Mouse (Mus musculus) gastrocnemius, postnatal 36 days (tissue): Measurements from ENCODE around the gene Zc3h6. TPM values are rescaled to one million over a fixed set of nuclear protein-coding genes. Genes with fewer than 3 reads are reported as not detected.

Experiments
- DNase-seq, 2 experiments: peaks; one replicate each; pipeline ENCODE4 v3.0.0; 2022
- intact Hi-C: fragments of 180-260 bp; cut with DNase I; formaldehyde crosslinking; loops from one replicate; pipeline ENCODE4 v1.15.1; 2025
- total RNA-seq, 2 experiments: library from RNA; stranded (reverse); gene quantifications; 2 replicates each; pipeline ENCODE4 v1.2.3; 2021

Zc3h6 gene
- total RNA-seq, 2 experiments from 2014 or later: 5.0 to 7.6 TPM

DNA sequence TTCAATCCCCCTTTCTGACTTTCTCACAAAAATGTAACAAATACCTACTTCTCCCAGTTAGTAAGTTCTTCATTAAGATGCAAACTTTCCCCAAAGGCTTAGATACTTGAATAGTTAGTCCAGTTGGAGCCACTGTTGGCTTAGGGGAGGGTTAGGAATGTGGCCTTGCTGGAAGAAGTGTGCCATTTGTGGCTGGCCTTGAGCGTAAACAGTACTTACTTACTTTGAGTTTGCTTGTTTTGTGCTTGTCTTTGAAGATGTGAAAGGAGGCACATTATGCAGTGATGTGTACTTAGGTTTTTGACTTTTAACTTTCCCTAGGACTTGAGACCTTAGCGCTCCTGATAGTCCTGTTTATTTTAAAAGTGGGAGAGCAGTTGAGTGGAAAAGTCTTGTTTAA, 52.9 kb downstream of the Zc3h6 start:
- intact Hi-C loops: no loop called here

DNA sequence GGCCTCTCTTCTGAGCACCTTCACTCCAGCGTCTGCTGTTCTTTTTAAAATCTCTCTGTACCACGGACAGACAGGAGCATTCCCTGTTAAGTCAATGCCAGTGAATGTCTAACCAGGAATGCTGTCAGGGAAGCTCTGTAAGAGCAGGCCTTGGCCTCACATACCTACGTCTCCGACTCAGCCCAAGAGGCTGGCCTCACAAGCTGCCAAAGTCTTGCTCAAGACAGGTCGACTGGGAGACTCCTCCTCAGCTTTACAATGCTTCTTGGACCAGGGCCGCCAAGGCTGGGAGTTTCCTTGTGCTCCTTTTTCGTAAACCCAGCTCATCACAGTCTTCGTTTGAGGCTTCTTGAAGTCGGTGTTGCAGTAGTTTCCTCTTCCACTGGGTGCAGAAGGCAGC, 57.6 kb downstream of the Zc3h6 start:
- intact Hi-C loops: no loop called here
- no peak for DNase-seq

More for the DNA sequence above, 52.9 kb downstream of the Zc3h6 start:
- DNase-seq: no peak

DNA sequence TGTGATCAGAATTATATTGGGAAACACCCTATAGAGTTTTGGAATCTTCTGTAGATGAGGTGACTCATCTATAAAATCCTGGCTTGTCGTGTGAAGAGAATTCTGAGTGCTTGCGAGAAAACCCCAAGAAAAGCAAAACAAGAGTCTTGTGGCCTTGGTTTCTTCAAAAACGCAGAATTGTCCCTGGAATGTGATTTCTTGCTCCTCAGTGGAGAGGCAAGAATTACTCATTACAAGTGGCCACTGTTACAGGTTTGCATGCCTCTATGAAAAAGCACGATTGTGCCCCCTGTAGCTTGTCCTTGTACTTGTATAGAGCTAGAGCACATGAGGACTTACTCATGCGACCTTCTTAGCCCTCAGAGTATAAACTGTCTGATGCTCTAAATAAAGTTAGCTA, 68.2 kb downstream of the Zc3h6 start:
- DNase-seq: no peak
- intact Hi-C loops: no loop called here

DNA sequence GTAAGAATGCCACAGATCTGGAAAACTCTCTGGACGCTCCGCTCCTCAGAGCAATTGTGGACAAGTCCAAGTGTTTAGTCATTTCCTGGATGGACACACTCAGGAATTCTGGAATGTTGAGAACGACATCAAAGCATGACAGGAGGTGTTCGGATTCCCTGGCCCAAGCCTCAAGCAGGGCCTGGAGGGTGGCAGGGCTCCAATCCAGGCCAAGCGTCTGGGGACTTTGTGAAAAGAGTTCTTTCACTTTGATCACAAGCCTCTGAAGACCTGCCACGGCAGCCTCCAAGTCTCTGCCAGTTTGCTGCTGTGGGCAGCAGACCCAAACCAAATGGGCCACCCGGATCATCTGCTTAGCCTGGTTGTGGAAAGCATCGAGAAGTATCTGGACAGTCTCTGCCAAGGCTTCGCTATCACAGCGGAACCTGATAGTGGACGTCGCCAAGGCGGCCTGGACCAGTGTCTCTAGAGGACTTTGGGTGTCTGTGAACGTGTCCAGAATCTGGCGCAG, 71.3 kb downstream of the Zc3h6 start:
- DNase-seq: no peak
- intact Hi-C loops: no loop called here

DNA sequence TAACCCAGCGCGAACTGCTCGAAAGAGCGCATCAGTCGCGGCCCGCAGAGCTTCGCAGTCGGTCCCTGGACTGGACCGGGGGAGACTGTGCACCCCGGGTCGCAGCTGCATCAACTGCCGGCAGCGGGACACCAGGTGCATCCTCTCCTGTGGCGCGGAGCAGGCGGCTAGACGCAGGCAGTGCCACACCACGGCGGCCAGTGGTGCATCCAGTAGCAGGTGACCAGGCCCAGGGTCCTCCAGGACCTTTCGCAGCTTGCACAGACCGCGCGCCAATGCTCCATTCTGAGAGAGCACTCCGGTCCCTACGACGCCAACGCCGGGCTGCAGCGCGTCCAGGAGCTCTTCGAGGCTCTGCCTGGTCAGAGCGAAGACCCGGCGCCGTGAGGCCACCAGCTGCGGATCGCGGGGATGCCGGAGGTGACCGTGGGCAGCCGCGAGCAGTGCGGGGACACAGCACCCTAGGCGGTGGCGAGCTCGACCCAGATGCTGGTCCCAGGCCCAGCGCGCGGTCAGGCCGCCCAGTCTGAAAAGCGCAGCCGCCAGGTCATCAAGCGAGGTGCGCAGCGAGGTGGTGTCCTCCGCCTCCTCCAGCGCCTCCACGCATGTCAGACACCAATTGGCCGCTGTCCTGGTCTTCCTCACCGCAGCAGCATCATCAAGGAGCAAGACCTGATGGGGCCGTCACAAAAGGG, 71.9 kb downstream of the Zc3h6 start:
- intact Hi-C loops: no loop called here
- DNase-seq: no peak

DNA sequence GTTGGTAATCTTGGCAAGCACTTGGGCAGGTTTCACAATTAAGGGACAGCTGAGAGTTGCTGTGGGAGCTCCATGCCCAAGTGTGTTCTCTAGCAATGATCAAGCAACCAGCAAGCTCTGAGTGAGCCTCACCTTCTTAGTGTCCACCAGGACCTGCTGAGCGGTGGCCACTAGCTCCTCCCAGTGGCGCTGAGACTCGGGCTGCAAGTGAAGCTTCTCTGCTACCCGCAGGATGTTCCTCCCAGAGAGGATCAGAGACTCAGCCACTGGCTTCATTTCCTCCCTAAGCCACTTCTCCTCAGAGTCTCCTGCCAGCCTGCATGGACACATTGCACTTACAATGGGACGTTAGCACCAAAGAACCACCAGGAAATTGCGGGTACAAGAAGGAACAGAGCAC, 73.4 kb downstream of the Zc3h6 start:
- intact Hi-C loops: no loop called here

DNA sequence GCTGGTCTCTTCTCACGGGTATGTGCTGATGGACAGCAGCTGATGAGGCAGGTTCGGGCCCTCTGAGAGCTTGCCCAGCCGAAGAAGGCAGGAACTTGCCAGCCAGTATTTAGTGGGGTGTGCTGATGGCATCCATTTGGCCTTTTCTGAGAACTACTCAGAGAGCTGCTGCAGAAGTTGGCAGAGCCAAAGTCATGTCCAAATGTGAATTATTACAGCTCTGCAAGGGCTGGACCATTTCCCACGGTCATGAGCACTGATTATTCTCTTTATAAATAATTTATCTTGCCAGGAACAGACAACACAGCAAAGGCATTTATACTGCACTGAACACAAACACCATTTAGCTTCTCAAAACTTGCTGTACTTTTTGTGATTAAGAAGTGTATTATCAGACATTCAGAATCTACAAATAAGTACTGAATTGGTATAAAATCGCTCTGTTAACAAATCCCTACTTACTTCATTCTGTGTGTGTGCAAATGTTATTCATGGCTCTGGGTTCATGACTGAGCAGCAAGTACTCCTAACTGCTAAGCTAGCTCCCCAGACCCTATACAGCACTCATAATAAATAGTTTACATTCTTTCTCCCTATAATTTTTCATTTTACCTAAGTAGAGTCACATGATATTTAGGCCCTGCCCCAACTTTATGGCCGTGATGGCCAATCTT, 79.1 kb downstream of the Zc3h6 start:
- no peak for DNase-seq
- intact Hi-C loops: no loop called here

More for the DNA sequence above, 73.4 kb downstream of the Zc3h6 start:
- no peak for DNase-seq

DNA sequence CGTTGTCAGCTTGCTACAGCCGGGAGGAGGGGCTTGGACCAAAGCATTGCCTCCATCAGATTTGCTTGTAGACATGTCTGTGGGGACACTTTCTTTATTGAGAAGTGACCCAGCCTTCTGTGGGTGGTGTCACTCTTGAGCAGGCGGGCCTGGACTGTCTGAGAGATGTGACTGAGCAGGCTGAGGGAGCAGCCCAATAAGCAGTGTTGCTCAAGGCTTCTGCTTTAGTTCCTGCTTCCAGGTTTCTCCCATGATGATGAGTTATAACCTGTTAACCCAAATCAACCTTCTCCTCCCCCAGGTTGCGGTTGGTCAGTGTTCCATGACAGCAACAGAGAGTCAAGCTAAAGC, 79.6 kb downstream of the Zc3h6 start:
- intact Hi-C loops: no loop called here
- DNase-seq: no peak

DNA sequence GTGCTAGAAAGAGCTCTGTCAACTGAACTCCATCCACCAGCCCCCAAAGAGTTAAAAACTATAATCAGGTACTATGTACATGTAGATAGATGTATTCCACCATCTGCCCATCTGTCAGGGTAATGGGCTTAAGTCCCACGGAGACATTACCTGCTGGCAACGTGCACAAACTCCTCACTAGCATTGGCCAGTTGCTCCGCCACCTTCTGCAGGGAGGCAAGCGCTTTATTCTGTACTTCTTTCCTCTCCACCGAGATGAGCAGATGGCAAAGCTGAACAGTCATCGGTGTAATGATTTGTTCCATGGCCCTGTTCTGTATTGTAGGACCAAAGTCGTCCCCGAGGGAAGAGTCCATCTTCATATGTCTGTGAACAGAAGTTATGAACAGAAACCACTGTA, 80.6 kb downstream of the Zc3h6 start, which contains the start of gene Vinac1:
Vinac1 (minus strand) TSS at position 362 of the 400 bp plus-strand sequence.
- DNase-seq: no peak
- intact Hi-C loops: no loop called here

DNA sequence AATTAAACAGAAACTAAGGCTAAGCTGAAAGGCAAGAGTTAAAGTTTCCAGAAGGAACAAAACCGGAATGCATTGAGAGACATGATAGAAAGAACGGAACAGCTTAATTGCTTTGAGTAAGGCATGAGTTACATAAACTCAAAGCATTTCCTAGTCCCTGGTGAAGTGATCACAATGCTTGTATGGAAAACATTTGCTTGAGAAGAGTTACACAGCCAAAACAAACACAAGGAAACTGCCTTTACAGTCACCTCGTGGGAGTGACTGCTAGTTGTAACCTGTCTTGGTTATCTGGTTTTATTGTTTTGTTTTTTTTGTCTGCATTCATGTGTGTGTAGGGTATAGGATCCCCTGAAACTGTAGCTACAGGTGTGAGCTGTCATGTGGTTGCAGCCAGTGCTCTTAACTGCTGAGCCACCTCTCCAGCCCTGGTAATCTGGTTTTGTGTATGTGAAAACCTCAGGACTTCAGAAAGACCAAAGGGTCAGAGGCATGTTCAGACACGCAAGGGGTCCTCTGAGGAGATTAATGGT, 85.3 kb downstream of the Zc3h6 start:
- no peak for DNase-seq
- intact Hi-C loops: no loop called here

DNA sequence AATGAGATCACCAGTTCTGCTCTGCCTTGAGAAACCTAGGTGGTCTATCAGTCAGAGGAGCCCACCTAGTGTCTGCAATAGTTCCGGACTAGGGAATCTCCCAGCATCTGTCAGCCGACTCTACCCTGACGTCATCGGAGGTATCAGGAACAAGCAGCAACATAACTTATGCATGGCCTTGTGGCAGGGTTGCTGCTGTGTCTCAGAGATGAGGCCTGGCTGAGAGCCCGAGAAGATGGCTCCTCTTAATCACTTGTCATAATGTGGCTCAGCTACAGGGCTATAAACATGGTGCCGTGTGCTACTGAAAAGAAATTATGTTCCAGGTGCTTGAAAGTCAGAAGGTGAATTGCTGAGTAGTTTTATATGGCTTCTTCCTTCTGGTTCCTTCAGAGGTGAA, 88.5 kb downstream of the Zc3h6 start:
- DNase-seq: no peak
- intact Hi-C loops: no loop called here

DNA sequence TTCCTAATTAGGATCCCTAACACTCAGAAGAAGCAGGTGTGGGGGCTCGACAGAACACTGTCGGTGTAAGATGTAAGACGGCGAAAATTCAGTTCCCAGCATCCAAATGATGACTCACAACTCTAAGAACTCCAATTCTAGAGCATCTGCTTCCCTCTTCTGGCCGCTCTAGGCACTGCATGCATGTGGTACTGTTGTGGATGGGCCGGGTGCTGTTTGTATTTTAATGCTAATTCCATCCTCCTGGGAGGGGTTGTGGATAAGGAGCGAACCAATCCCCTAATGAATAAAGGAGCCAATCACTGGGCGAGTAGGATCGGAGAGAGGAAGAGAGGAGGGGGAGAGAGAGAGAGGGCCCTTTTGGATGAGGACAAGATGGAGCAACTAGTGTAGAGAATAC, 89.4 kb downstream of the Zc3h6 start:
- intact Hi-C loops: no loop called here
- no peak for DNase-seq

DNA sequence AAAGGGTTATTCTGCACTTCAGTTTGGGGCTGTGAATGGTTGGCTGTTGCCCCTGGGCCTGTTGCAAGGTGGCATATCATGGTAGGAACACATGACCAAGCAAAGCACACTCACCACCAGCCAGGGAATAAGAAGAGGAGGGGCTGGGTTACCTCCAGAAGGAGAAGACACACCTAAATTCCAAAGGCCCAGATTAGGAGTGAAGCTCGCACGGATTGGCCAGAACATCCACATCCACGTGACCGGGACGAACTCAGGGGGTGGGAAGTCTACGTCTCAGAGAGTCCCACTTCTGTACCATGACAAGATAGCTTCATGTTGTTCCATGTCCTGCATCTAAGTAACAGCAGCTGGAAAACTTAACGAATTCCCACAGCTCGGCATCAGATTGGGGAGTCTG, 90.1 kb downstream of the Zc3h6 start:
- DNase-seq: no peak
- intact Hi-C loops: no loop called here

DNA sequence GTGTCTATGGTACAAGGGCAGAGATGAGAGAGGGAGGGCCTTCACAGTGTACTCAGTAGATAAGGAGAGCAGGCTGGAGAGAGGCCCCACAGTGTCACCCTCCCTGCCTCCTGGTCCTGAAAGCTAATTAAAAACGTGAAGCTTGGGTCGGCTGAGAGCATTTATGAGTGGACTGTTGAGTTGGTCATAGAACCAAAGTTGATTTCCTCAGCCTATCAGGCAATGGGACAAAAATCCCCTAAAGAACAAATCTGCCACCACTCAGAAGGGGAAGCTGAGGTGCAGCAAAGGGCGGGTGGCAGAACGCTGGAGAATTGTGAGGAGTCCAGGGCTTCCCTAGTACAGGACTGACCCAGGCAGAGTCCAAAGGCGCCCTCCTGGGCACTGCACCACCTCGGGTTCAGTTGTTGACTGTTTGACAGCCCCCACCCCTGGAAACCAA, 90.7 kb downstream of the Zc3h6 start:
- intact Hi-C loops: no loop called here
- no peak for DNase-seq

DNA sequence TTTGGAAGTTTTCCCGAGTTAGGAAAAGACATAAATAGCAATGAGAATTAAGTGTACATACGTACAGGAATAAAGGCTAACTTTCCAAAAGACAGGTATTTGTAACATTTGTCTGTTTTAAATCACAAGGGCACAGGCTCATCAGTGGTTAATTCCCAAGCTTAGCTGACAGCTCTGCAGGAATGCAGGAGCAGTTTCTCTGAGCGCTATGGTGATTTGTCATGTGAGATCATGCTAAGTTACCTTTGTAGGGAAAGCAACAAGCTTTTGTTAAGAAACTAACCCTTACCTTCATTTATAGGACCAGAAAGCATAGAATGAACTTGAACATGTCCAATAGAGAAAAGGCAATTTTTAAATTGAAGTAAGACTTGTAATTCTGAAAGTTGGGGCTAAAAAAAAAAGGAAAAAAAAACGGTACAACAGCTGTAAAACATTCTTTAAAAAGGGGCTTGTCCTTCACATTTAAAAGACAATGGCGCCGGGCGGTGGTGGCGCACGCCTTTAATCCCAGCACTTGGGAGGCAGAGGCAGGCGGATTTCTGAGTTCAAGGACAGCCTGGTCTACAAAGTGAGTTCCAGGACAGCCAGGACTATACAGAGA, 94.4 kb downstream of the Zc3h6 start:
- intact Hi-C loops: no loop called here
- DNase-seq: no peak

DNA sequence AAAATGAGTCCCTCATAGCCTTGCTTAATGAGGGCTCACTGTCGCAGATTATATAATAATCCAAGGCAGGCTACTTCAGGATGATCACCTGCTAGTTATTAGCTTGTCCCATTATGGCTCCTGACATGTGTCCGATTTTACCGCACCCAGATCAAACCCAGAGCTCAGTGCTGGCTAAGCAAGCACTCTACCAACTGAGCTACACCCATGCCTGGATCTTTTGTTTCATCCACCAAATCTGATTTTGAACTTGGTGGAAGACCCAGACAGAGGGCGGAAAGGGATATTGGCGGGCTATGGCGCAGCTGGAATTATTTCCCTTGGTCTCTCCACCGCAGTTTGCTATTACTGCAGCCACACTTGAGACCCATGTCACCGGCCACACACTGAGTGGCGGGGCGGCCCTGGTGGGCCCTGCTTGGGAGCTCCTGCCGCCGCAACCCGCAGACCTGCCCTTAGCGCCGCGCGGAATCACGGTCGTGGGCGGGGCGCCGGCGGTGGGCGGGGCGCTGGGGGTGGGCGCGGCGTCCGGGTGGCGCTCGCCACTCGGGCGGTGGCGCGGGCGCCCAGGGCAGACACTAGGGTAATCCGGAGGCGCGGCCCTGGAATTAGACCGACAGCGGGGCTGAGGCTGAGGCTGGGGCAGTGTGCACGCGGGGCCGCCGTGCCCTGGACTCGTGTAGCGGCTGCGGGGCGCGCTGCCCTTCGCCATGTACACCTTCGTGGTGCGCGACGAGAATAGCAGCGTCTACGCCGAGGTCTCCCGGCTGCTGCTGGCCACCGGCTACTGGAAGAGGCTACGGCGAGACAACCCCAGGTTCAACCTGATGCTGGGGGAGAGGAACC, 98.5 kb downstream of the Zc3h6 start, which contains the start of gene Ttl:
Ttl (plus strand) TSS at position 506 of the 846 bp plus-strand sequence.
- peak; percentile 68 to 69 for DNase-seq
- intact Hi-C loops: loop anchor here (5.0 kb wide), 1 partner anchor 118 kb away; no protein-coding TSS in a partner anchor

DNA sequence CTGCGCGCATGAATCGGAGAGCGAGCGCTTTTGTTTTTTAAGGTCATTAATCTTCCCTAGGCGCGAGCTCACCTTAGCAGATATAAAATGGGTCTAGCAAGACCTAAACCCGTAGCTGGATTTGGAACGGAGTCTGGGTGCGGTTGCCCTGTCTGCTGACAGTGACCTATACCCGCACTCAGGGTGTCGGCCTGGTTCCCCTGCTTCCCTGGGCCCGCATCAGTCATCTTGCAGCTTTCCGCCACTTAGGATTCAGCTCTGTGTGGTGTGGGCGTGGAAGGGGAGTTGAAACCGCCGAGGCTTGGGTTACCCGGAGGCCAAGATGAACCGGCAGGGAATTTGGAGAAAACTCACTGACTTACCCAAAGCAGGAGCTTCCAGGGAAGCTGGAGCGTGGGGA, 99.1 kb downstream of the Zc3h6 start:
- DNase-seq: peak; percentile 32 to 33
- intact Hi-C loops: loop anchor here (5.0 kb wide), 1 partner anchor 119 kb away; no protein-coding TSS in a partner anchor
